Mouse (Mus musculus) heart, adult 2 months (tissue): ENCODE data around the gene Clcc1.

Experiments used
- CTCF ChIP-seq: fragments of 200-600 bp; IDR thresholded peaks from 2 replicates; pipeline ENCODE4 v1.8.1; 2022; ENCODE audit warnings: antibody characterized with exemption, mild to moderate bottlenecking, moderate library complexity
- POLR2A ChIP-seq: fragments of 200-500 bp; IDR thresholded peaks from 2 replicates; pipeline ENCODE4 v1.6.1; 2011; ENCODE audit warnings: mild to moderate bottlenecking, low read depth, low read length, control low read depth; ENCODE audit not compliant: insufficient read depth

DNA sequence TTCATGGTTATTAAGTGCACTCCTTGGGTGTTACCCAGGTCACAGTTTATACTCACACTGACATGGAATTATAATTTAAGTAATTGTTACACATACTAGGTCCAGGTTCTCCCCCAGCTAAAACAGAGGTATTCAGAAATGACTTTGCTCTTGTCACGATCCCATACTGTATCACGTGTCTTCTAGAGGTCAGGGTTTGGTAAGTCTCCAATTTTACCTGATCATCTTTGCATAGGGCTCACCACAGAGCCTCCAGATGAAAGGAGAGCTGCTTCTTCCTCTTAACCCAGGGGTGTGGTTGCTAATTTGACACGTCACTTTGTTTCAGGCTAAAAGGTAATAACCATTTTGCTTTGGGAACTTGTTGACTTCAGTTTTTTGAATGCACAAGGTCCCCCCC is 8.9 kb upstream of the Clcc1 start:
- TF ChIP-seq CTCF (no peak), POLR2A (no peak)
